Mouse (Mus musculus) megakaryocyte, adult 5-6 weeks (primary cell): ENCODE results near the gene Ankrd13a. TPM values are rescaled to one million over a fixed set of nuclear protein-coding genes. Genes with fewer than 3 reads are reported as not detected.
A peak's percentile ranks its signal among the peaks of the same experiment; 100 is the strongest.
"Not testable (repeated sequence)": the region's sequence is repeated elsewhere in the genome, so short reads cannot be mapped to it uniquely, and the experiment has no call there.

ENCODE experiments used
- ATAC-seq: 2 replicates; pipeline ENCODE4 v1.8.0; 2016; ENCODE audit warnings: mild to moderate bottlenecking, inconsistent platforms; ENCODE audit not compliant: poor library complexity, severe bottlenecking
- total RNA-seq, 2 experiments: library from RNA; stranded (forward) in 1 of 2; stranded (reverse) in 1 of 2; fragments of 153-499, 151-499 nt in 1 of 2; fragments of 221-1000, 200-1000 nt in 1 of 2; gene quantifications; 2 replicates each; pipeline versions ENCODE4 v1.2.3 to v1.2.4; 2015 to 2017

Gene Ankrd13a
- total RNA-seq, 2 experiments from 2014 or later = 170 to 204 TPM

DNA sequence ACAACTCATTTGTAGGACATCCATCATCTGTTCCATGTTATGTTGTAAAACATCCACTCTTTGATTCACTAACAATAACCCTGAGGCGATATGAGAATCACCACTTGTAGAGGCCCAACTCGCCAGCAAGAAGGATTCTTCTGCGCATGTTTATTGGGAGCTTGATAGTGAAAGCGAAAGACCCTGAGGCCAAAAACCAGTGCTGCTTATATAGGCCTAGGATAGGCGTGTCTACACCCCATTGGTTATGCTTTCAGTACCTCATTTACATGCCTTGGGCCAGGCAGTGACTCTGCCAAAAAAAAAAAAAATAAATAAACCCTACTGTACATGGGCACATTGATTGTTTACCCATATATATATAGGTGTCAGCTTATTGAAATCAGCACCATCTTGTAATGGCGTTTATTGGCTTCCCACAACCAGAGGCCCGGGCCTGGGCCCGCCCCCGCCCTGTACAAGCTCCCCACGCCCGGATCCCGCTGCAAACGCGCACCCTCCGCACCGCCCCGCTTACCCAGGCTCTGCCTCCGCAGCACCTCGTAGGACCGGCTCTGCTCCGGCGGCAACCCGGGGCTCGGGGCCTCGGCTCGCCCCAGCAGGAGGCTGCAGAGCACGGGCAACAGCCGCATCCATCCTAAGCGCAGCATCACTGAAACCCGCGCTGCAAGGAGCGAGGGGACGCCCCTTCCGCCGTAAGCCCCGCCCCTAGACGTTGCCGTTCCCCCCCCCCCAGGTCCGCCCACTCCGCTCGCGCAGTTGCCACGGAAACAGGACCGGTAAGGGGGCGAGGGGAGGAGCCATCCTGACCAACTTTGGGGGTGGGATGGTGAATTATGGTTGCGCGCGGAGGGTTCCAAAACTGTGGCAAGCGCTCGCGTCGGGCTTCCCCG lies 48.6 kb downstream of the Ankrd13a start, which contains the start of gene 1500011B03Rik:
1500011B03Rik (minus strand) TSS at position 673 of the 893 bp plus-strand sequence.
- ATAC-seq = peak; percentile 51

- ATAC-seq = peak; percentile 70
Observed at GRCm38 (mm10) chr5:114824197-114824596, 49.7 kb downstream of the Ankrd13a start.

- ATAC-seq = peak; percentile 85
Observed at GRCm38 (mm10) chr5:114825978-114826691, 51.7 kb downstream of the Ankrd13a start.

GRCm38 (mm10) chr5:114827427-114827826 lies 53.0 kb downstream of the Ankrd13a start:
- ATAC-seq = no peak

- ATAC-seq = no peak
Observed at GRCm38 (mm10) chr5:114829740-114830139, 55.3 kb downstream of the Ankrd13a start.

GRCm38 (mm10) chr5:114836886-114837285 lies 62.4 kb downstream of the Ankrd13a start:
- ATAC-seq = no peak

DNA sequence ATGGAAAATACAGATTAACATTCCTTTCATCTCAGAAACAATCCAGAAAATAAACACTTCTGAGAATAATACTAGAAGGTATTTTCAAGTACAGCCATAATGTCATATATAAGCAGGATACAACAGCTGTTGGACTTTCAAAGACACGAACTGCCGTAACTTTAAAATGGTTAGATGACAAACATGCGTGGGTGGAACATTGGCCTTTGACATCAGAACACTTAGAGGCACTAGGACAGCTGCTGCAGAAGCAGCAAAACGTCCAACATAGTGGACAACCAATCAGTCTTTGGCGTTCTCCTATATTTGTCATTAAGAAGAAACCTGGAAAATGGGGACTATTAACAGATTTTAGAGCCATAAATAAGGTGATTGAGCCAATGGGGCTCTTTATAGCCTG lies 66.0 kb downstream of the Ankrd13a start:
- not testable (repeated sequence) for ATAC-seq

DNA sequence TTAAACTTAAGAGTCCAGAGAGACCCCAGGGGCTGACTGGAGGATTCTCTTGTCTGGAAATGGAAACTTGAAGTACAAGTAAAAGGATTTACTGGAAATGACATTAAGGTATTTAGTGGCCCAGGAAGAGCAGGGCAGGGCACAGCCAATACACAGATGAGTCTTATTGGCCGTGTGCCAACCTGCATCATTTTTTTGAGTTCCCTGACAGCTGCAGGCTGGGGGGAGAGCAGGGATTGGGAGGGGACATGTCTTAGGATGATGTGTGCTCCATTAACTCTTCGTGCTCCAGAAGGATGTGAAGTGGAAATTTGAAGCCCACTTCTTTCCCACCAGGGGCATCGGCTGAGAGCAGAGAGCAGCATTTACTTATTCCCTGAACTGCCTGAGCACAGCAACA lies 67.7 kb downstream of the Ankrd13a start:
- not testable (repeated sequence) for ATAC-seq

GRCm38 (mm10) chr5:114842674-114843073 lies 68.2 kb downstream of the Ankrd13a start:
- no peak for ATAC-seq

- ATAC-seq = not testable (repeated sequence)
Observed at GRCm38 (mm10) chr5:114844371-114844770, 69.9 kb downstream of the Ankrd13a start.

- ATAC-seq = no peak
Observed at GRCm38 (mm10) chr5:114851565-114852236, 77.2 kb downstream of the Ankrd13a start.

DNA sequence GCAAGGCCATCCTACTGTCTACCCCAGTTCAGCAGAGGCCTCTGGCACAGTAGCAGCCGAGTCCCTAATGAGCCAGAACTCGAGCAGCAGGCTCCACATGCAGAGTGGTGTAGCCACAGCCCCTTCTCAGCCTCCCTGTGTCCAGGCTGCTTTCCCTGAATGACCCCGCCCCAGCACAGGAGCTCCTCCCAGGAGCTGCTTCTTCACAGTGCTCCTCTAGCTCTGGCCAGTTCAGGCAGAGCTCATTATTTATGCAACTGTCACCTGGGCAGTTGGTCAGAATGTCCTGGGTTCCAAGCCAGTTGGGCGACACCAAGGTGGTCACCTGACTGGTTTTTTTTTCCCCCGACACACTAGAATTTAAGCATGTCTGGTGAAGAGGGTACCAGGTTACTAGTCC lies 78.9 kb downstream of the Ankrd13a start, which contains the start of gene 4930519G04Rik:
4930519G04Rik (plus strand) TSS at position 301 of the 400 bp plus-strand sequence.
- ATAC-seq = not testable (repeated sequence)

Other genes with a start within 250 kb of the Ankrd13a start
- gene Fam222a, start 206.7 kb upstream of the Ankrd13a start, total RNA-seq (2015) = 0.16 and 0.22 TPM in 2 replicates
- 0.11 and 0.69 TPM in 2 replicates for gene Fam222a, start 206.7 kb upstream of the Ankrd13a start, total RNA-seq (2017)
- gene Trpv4, start 116.3 kb upstream of the Ankrd13a start, total RNA-seq (2015) = 1.5 TPM in 2 replicates
- gene Trpv4, start 116.3 kb upstream of the Ankrd13a start, total RNA-seq (2017) = 0.94 and 1.8 TPM in 2 replicates
- 268 and 269 TPM in 2 replicates for gene Gltp, start 83.7 kb upstream of the Ankrd13a start, total RNA-seq (2015)
- 135 and 141 TPM in 2 replicates for gene Gltp, start 83.7 kb upstream of the Ankrd13a start, total RNA-seq (2017)
- 2.6 and 3.0 TPM in 2 replicates for gene Tchp, start 66.9 kb upstream of the Ankrd13a start, total RNA-seq (2015)
- gene Tchp, start 66.9 kb upstream of the Ankrd13a start, total RNA-seq (2017) = 6.9 and 7.6 TPM in 2 replicates
- 93.8 and 97.0 TPM in 2 replicates for gene Git2, start 840 bp downstream of the Ankrd13a start, total RNA-seq (2015)
- gene Git2, start 840 bp downstream of the Ankrd13a start, total RNA-seq (2017) = 87.1 and 107 TPM in 2 replicates
- 30.6 and 45.3 TPM in 2 replicates for gene 1500011B03Rik, start 48.8 kb downstream of the Ankrd13a start, total RNA-seq (2015)
- 19.1 and 24.0 TPM in 2 replicates for gene 1500011B03Rik, start 48.8 kb downstream of the Ankrd13a start, total RNA-seq (2017)
- 0.16 and 0.30 TPM in 2 replicates for gene 4930519G04Rik, start 79.0 kb downstream of the Ankrd13a start, total RNA-seq (2015)
- gene 4930519G04Rik, start 79.0 kb downstream of the Ankrd13a start, total RNA-seq (2017) = 0.24 and 0.84 TPM in 2 replicates
- gene Gm9936, start 84.0 kb downstream of the Ankrd13a start, total RNA-seq (2015) = not detected in 2 replicates
- gene Gm9936, start 84.0 kb downstream of the Ankrd13a start, total RNA-seq (2017) = not detected in 2 replicates
- 55.8 and 59.4 TPM in 2 replicates for gene Oasl2, start 122.3 kb downstream of the Ankrd13a start, total RNA-seq (2015)
- 32.3 TPM in 2 replicates for gene Oasl2, start 122.3 kb downstream of the Ankrd13a start, total RNA-seq (2017)
- 4.3 and 9.3 TPM in 2 replicates for gene Oasl1, start 148.6 kb downstream of the Ankrd13a start, total RNA-seq (2015)
- gene Oasl1, start 148.6 kb downstream of the Ankrd13a start, total RNA-seq (2017) = 1.3 and 2.4 TPM in 2 replicates
- gene 2210016L21Rik, start 167.5 kb downstream of the Ankrd13a start, total RNA-seq (2015) = 6.3 and 10.3 TPM in 2 replicates
- 7.3 and 8.1 TPM in 2 replicates for gene 2210016L21Rik, start 167.5 kb downstream of the Ankrd13a start, total RNA-seq (2017)
- not detected in 2 replicates for gene Hnf1a, start 196.4 kb downstream of the Ankrd13a start, total RNA-seq (2015)
- gene Hnf1a, start 196.4 kb downstream of the Ankrd13a start, total RNA-seq (2017) = not detected in 2 replicates
- 33.1 and 33.6 TPM in 2 replicates for gene Sppl3, start 236.5 kb downstream of the Ankrd13a start, total RNA-seq (2015)
- 22.8 and 24.6 TPM in 2 replicates for gene Sppl3, start 236.5 kb downstream of the Ankrd13a start, total RNA-seq (2017)